Mouse (Mus musculus) C2C12 (cell line): ENCODE results near the gene Uhrf1.

Experiments
- CTCF ChIP-seq: IDR thresholded peaks from one replicate; pipeline ENCODE4 v1.5.1; 2011; ENCODE audit not compliant: control insufficient read depth, insufficient read depth, insufficient read length
- MAX ChIP-seq: IDR thresholded peaks from one replicate; pipeline ENCODE4 v1.6.1; 2011; ENCODE audit warnings: mild to moderate bottlenecking, control low read depth
- MYOD1 ChIP-seq: IDR thresholded peaks from one replicate; pipeline ENCODE4 v1.6.1; 2011; ENCODE audit warnings: low read depth; ENCODE audit not compliant: control insufficient read depth, insufficient read length

DNA sequence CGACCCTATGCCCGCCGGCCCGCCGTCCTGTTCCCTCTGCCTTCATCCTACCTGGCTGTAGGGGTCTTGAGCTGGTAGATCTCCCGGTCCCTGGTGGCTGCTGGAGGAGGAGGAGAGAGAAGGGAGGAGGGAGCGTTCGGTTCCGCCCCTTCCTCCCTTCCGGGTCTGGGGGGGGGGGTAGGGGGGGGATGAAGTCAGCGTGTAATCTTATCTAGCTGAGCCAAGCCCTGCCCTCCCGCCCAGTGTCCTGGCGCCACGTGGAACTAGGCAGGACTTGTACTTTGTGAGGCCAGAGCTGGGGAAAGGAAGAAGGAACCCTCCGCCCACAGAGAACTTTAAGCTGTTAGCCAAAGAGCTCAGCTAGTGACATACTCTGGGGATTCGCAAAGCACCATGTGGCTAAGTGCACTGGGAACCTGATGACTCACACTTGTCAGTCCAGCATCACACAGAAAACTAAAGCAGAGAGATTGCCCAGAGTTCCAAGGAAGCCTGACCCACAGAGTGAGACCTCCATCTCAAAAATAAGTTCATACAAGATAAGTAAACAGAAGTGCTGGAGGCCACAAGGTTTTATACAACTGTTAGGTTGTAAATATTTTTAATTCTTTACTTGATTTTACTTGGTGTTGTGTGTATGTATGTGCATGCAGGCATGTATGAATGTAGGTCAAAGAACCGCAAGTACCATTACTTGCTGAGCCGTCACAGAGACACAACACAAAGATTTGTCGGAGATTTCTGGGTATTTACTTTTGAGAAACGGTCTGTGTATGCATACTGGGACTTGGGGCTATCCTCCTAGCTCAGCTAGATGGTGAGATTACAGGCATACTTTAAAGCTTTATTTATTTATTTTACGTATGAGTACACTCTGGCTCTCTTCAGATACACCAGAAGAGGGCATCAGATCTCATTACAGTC is 26.2 kb upstream of the Uhrf1 start, which contains the start of gene Ticam1:
- TF ChIP-seq MAX (peak; percentile 91), CTCF (no peak), MYOD1 (no peak)
